Mouse (Mus musculus) C2C12 (cell line): ENCODE results near the gene Trak1.

ENCODE experiments used
- CTCF ChIP-seq: IDR thresholded peaks from one replicate; pipeline ENCODE4 v1.5.1; 2011; ENCODE audit not compliant: control insufficient read depth, insufficient read depth, insufficient read length
- MAX ChIP-seq: IDR thresholded peaks from one replicate; pipeline ENCODE4 v1.6.1; 2011; ENCODE audit warnings: mild to moderate bottlenecking, control low read depth

DNA sequence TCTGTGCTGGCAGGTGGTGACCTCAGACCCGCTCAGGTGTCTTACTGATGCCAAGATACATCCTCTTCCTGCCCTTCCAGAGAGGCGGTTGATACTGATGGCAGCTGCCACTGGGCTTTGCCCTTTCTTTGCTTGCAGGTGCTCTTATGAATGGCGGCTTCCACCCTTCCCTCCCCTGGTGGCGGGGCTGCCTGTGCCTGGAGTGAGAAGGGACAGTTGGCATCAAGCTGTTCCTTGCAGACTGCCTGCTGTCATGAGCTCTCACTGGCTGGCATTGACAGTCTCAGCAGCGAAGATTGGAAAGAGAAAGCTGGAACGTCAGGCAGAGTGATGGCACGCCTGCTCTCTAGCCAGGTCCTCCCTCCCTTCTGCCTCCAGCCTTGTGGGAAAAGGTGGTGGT, 101.5 kb downstream of the Trak1 start:
- TF ChIP-seq CTCF (no peak), MAX (no peak)
